Mouse (Mus musculus): ENCODE results near the gene Dync1li1. TPM values are rescaled to one million over a fixed set of nuclear protein-coding genes. Genes with fewer than 3 reads are reported as not detected.
A peak's percentile ranks its signal among the peaks of the same experiment; 100 is the strongest.
"Not testable (repeated sequence)": the region's sequence is repeated elsewhere in the genome, so short reads cannot be mapped to it uniquely, and the experiment has no call there.

The Dync1li1 gene
- total RNA-seq, 2 experiments from 2014 or later: 23.6 to 44.0 TPM

- ATAC-seq (replicated peaks; ENCODE audit: poor library complexity, severe bottlenecking): no peak
Observed at GRCm38 (mm10) chr9:114716677-114717331, 28.2 kb downstream of the Dync1li1 start.

- ATAC-seq (replicated peaks; ENCODE audit: poor library complexity, severe bottlenecking): 0 out of 2 replicates have a peak, but pooled peaks have one; percentile 18
Observed at GRCm38 (mm10) chr9:114727315-114727714, 38.7 kb downstream of the Dync1li1 start.

- ATAC-seq (replicated peaks; ENCODE audit: poor library complexity, severe bottlenecking): not testable (repeated sequence)
Observed at GRCm38 (mm10) chr9:114728432-114728831, 39.8 kb downstream of the Dync1li1 start.

- 0 out of 2 replicates have a peak, but pooled peaks have one; percentile 10 for ATAC-seq (replicated peaks; ENCODE audit: poor library complexity, severe bottlenecking)
Observed at GRCm38 (mm10) chr9:114729911-114730805, 41.6 kb downstream of the Dync1li1 start.

- peak; percentile 94 for ATAC-seq (replicated peaks; ENCODE audit: poor library complexity, severe bottlenecking)
Observed at GRCm38 (mm10) chr9:114731011-114731755, 42.6 kb downstream of the Dync1li1 start, which contains the start of gene Cmtm6. Gene Cmtm6, plus strand, starts transcription at chr9:114731116.

GRCm38 (mm10) chr9:114731871-114732682 lies 43.5 kb downstream of the Dync1li1 start:
- 0 out of 2 replicates have a peak, but pooled peaks have one; percentile 11 for ATAC-seq (replicated peaks; ENCODE audit: poor library complexity, severe bottlenecking)

GRCm38 (mm10) chr9:114733238-114733637 lies 44.6 kb downstream of the Dync1li1 start:
- no peak for ATAC-seq (replicated peaks; ENCODE audit: poor library complexity, severe bottlenecking)

- ATAC-seq (replicated peaks; ENCODE audit: poor library complexity, severe bottlenecking): no peak
Observed at GRCm38 (mm10) chr9:114736442-114736841, 47.9 kb downstream of the Dync1li1 start.

GRCm38 (mm10) chr9:114740336-114740735 lies 51.7 kb downstream of the Dync1li1 start:
- no peak for ATAC-seq (replicated peaks; ENCODE audit: poor library complexity, severe bottlenecking)

- ATAC-seq (replicated peaks; ENCODE audit: poor library complexity, severe bottlenecking): peak; percentile 98
Observed at GRCm38 (mm10) chr9:114742731-114743130, 54.1 kb downstream of the Dync1li1 start.

- no peak for ATAC-seq (replicated peaks; ENCODE audit: poor library complexity, severe bottlenecking)
Observed at GRCm38 (mm10) chr9:114745163-114745562, 56.6 kb downstream of the Dync1li1 start.

- ATAC-seq (replicated peaks; ENCODE audit: poor library complexity, severe bottlenecking): no peak
Observed at GRCm38 (mm10) chr9:114745654-114746053, 57.1 kb downstream of the Dync1li1 start.

GRCm38 (mm10) chr9:114747012-114747411 lies 58.4 kb downstream of the Dync1li1 start:
- ATAC-seq (replicated peaks; ENCODE audit: poor library complexity, severe bottlenecking): no peak

- ATAC-seq (replicated peaks; ENCODE audit: poor library complexity, severe bottlenecking): no peak
Observed at GRCm38 (mm10) chr9:114747466-114747865, 58.9 kb downstream of the Dync1li1 start.

GRCm38 (mm10) chr9:114751582-114751981 lies 63.0 kb downstream of the Dync1li1 start:
- no peak for ATAC-seq (replicated peaks; ENCODE audit: poor library complexity, severe bottlenecking)

GRCm38 (mm10) chr9:114752311-114752710 lies 63.7 kb downstream of the Dync1li1 start:
- ATAC-seq (replicated peaks; ENCODE audit: poor library complexity, severe bottlenecking): peak; percentile 3; the same call in 1 of the 2 replicates

GRCm38 (mm10) chr9:114752863-114753484 lies 64.4 kb downstream of the Dync1li1 start:
- peak; percentile 92 for ATAC-seq (replicated peaks; ENCODE audit: poor library complexity, severe bottlenecking)

- ATAC-seq (replicated peaks; ENCODE audit: poor library complexity, severe bottlenecking): peak; percentile 46
Observed at GRCm38 (mm10) chr9:114758272-114758671, 69.7 kb downstream of the Dync1li1 start.

- ATAC-seq (replicated peaks; ENCODE audit: poor library complexity, severe bottlenecking): peak; percentile 52
Observed at GRCm38 (mm10) chr9:114758801-114759200, 70.2 kb downstream of the Dync1li1 start.

Measured in granulocyte monocyte progenitor cell, adult 5-6 weeks (primary cell).